Mouse (Mus musculus): Measurements from ENCODE around the gene Rps21. TPM values are rescaled to one million over a fixed set of nuclear protein-coding genes. Genes with fewer than 3 reads are reported as not detected.
A peak's percentile ranks its signal among the peaks of the same experiment; 100 is the strongest.

Gene Rps21
- polyA plus RNA-seq, 1 experiment from 2014 or later, result 871 TPM

DNA sequence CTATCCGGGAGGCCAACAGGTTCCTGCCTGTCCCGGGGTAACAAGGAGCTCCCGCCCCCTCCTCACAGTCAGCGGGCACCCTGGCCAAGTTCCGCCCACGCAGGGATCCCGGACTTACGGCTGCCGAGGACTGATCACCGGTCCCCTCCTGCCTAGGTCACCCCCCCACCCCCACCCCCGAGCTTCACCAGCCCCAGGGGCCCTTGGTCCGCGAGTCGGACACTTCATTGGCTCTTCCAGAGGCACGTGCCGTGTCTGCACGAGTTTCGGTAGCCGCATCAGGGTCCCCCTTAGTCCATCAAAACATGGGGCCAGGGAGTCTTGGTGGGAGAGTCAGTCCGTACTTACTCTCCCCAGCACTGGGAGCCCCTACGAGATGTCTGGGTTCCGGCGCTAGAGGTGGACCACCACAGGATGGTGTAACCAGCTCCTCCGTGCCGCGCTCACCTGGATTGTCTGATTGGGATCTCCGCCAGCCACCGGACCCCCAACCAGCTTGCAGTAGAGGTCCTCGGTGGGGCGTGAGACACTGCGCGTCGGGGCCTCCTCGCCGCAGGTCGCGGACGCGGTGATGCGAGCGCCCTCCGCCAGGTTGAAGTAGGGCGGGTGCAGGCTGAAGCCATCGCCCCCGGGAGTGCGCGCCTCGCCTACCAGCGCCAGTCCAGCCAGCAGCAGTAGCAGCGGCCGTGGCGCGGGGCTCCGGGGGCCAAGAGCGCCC, 32.0 kb upstream of the Rps21 start:
- DNase-seq (ENCODE audit: low spot score) (peak; percentile 81), ATAC-seq (replicated peaks; ENCODE audit: low FRiP score, low TSS enrichment, low read depth) (peak; percentile 49)
- Histone ChIP-seq H3K27me3 (replicated peaks; ENCODE audit: control insufficient read depth, insufficient read depth, low read length) (0 out of 2 replicates have a peak, but pooled peaks cover 3% of the 10 kb centered on the region), H3K4me2 (ENCODE audit: low read length) (peak overlapping the region; percentile 96), H3K4me3 (ENCODE audit: low read depth, low read length) (peak overlapping the region; percentile 66), H3K36me3 (ENCODE audit: control insufficient read depth, insufficient read depth, low read length) (no peaks in the 10 kb centered on the region), H3K4me1 (replicated peaks; ENCODE audit: control insufficient read depth, insufficient read depth, low read length) (peaks cover 50% of the 10 kb centered on the region), H3K9ac (ENCODE audit: low read length) (peak overlapping the region; percentile 46), H3K27ac (ENCODE audit: low read depth) (peak overlapping the region; percentile 62), H3K9me3 (ENCODE audit: control insufficient read depth, low read length) (no peaks in the 10 kb centered on the region)
- WGBS, result under 1% methylated on average over 47 of the region's 55 CpGs

DNA sequence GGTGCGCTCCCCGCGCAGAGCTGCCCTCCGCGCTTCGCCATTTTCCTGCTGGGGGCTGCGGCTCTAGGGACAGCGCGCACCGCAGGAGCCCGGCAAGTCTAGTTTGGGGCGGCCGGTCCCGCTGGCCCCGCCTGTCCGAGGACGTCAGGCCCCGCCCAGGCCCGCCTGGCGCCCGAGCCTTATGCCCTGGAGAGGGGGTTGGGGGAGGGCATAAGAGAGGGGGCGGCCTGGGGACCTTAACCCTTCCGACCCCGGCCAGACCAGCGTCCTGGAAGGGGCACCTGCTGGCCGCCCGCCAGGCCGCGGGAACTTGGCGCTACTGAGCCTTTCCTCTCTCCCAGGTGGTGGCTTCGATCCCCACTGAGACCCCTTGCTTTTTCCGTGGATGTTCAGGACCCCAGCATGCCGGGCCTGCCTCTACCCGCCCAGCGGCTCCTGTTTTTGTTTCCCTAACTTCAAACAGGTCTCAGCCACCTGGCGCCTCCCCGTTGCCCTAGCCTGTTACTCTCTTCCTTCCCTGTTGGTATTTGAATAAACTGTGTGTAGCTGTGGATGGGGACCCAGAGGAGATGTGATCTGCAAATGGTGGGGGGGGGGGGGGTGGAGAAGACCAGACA, 31.3 kb upstream of the Rps21 start, which contains the start of gene Lama5:
Gene Lama5 (minus strand): TSS at position 98 of the 617 bp plus-strand sequence.
- DNase-seq (ENCODE audit: low spot score) (no peak), ATAC-seq (replicated peaks; ENCODE audit: low FRiP score, low TSS enrichment, low read depth) (peak; percentile 82)
- Histone ChIP-seq H3K9ac (ENCODE audit: low read length) (peak within 1 kb of the TSS; percentile 46), H3K4me1 (replicated peaks; ENCODE audit: control insufficient read depth, insufficient read depth, low read length) (peaks cover 46% of the 10 kb centered on the region), H3K36me3 (ENCODE audit: control insufficient read depth, insufficient read depth, low read length) (no peaks in the 10 kb centered on the region), H3K4me2 (ENCODE audit: low read length) (peak within 1 kb of the TSS; percentile 96), H3K27me3 (replicated peaks; ENCODE audit: control insufficient read depth, insufficient read depth, low read length) (0 out of 2 replicates have a peak, but pooled peaks cover 3% of the 10 kb centered on the region), H3K9me3 (ENCODE audit: control insufficient read depth, low read length) (no peaks in the 10 kb centered on the region), H3K4me3 (ENCODE audit: low read depth, low read length) (peak within 1 kb of the TSS; percentile 66), H3K27ac (ENCODE audit: low read depth) (peak within 1 kb of the TSS; percentile 62)
- WGBS, result 1% methylated on average over 37 of the region's 37 CpGs

DNA sequence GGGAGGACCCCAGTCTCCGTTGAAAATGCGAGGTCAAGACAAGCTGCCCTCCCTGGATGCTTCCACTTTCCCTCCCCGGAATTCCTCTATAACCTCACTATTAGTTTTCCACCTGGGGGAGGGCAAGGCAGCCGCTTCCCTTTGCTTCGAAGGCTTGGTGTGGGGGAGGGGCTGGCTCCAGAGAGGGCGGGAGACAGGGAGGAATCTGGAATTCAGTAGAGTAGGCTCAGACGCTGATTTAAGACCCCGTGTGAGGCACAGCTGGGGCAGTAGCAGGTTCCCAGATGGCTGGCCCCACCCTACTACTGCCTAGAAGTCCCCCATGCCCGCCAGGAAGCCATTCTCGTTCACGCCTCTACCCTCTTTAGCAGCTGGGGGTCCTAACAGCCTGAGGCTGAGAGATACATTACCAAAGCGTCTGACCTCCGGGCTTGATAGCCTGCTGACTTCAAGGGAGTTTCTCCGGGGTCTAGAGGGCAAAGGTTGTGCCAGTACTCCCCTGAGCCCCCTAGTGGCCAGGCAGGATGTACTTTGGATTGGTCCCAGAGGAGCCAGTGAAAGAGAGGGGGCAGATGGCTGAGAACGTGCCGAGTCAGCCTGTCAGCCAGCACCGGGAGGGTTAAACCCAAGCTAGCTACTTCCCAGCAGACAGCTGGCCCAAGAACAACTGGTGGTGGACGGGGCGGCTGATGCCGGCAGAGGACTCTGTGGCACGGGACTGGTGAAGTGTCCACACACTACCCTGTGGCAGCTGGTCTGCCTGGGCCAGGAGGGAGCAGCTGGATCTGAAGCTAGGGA, 29.7 kb upstream of the Rps21 start:
- H3K4me1 ChIP-seq (replicated peaks; ENCODE audit: control insufficient read depth, insufficient read depth, low read length), result peaks cover 43% of the 10 kb centered on the region
- H3K9me3 ChIP-seq (ENCODE audit: control insufficient read depth, low read length), result no peaks in the 10 kb centered on the region
- H3K36me3 ChIP-seq (ENCODE audit: control insufficient read depth, insufficient read depth, low read length), result no peaks in the 10 kb centered on the region
- peak overlapping the region; percentile 13; the same call in 1 of the 2 replicates for H3K4me3 ChIP-seq (ENCODE audit: low read depth, low read length)
- peak overlapping the region; percentile 46 for H3K4me2 ChIP-seq (ENCODE audit: low read length)
- no peak overlapping the region for H3K9ac ChIP-seq (ENCODE audit: low read length)
- DNase-seq (ENCODE audit: low spot score), result peak; percentile 86
- H3K27ac ChIP-seq (ENCODE audit: low read depth), result peak overlapping the region; percentile 57; the same call in 1 of the 2 replicates
- 1% methylated on average over 21 of the region's 21 CpGs for WGBS
- H3K27me3 ChIP-seq (replicated peaks; ENCODE audit: control insufficient read depth, insufficient read depth, low read length), result 0 out of 2 replicates have a peak, but pooled peaks cover 3% of the 10 kb centered on the region
- ATAC-seq (replicated peaks; ENCODE audit: low FRiP score, low TSS enrichment, low read depth), result no peak; the same call in 1 of the 2 replicates

DNA sequence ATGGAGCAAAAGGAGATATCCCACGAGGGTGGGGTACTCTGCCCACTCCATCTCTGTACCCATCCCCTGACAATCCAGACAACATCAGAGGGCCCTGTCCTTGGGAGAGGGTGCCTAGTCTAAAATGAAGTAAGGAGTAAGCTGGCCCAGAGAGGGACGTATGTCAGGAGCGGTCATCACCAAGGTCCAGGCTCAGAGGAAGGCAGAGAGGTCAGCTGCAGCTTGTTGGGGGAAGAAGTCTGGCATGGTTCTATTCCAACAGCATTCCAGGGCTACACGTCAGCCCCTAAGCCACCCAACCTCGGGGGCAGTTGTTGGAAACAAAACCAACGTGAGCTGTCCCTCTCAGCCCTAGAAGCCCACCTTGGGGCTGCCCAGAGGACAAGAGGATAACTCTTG, 29.1 kb upstream of the Rps21 start:
- H3K27ac ChIP-seq (ENCODE audit: low read depth), result no peak overlapping the region
- no peaks in the 10 kb centered on the region for H3K9me3 ChIP-seq (ENCODE audit: control insufficient read depth, low read length)
- WGBS, result 48% methylated on average over 6 of the region's 6 CpGs
- no peaks in the 10 kb centered on the region for H3K36me3 ChIP-seq (ENCODE audit: control insufficient read depth, insufficient read depth, low read length)
- DNase-seq (ENCODE audit: low spot score) (no peak), ATAC-seq (replicated peaks; ENCODE audit: low FRiP score, low TSS enrichment, low read depth) (no peak)
- no peak overlapping the region for H3K9ac ChIP-seq (ENCODE audit: low read length)
- H3K4me1 ChIP-seq (replicated peaks; ENCODE audit: control insufficient read depth, insufficient read depth, low read length), result peaks cover 37% of the 10 kb centered on the region
- H3K4me2 ChIP-seq (ENCODE audit: low read length), result peak overlapping the region; percentile 46
- no peak overlapping the region for H3K4me3 ChIP-seq (ENCODE audit: low read depth, low read length)
- H3K27me3 ChIP-seq (replicated peaks; ENCODE audit: control insufficient read depth, insufficient read depth, low read length), result 0 out of 2 replicates have a peak, but pooled peaks cover 3% of the 10 kb centered on the region

DNA sequence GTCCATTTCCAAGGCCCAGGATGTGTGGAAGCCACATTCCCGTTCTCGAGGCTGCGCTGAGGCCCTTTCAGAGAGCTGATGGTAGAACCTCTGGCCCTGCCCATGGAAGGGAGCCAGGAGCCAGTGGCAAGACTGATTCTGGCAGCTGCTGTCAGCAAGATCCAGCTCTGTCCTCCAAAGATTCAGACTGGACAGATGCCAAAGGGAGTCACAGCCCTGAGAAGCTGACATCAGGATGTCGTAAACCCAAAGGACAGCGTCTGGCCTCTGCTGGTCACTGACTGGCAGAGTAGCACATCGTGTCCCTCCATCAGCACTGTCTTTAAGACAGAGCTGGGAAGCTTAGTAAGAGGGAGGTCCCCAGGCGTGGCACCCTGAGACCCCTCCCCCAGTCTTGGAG, 28.6 kb upstream of the Rps21 start:
- 50% methylated on average over 7 of the region's 7 CpGs for WGBS
- DNase-seq (ENCODE audit: low spot score) (no peak), ATAC-seq (replicated peaks; ENCODE audit: low FRiP score, low TSS enrichment, low read depth) (no peak)
- peaks cover 31% of the 10 kb centered on the region for H3K4me1 ChIP-seq (replicated peaks; ENCODE audit: control insufficient read depth, insufficient read depth, low read length)
- H3K36me3 ChIP-seq (ENCODE audit: control insufficient read depth, insufficient read depth, low read length), result no peaks in the 10 kb centered on the region
- H3K4me3 ChIP-seq (ENCODE audit: low read depth, low read length), result no peak overlapping the region
- no peak overlapping the region for H3K27ac ChIP-seq (ENCODE audit: low read depth)
- no peaks in the 10 kb centered on the region for H3K9me3 ChIP-seq (ENCODE audit: control insufficient read depth, low read length)
- 0 out of 2 replicates have a peak, but pooled peaks cover 3% of the 10 kb centered on the region for H3K27me3 ChIP-seq (replicated peaks; ENCODE audit: control insufficient read depth, insufficient read depth, low read length)
- no peak overlapping the region for H3K4me2 ChIP-seq (ENCODE audit: low read length)
- H3K9ac ChIP-seq (ENCODE audit: low read length), result no peak overlapping the region

DNA sequence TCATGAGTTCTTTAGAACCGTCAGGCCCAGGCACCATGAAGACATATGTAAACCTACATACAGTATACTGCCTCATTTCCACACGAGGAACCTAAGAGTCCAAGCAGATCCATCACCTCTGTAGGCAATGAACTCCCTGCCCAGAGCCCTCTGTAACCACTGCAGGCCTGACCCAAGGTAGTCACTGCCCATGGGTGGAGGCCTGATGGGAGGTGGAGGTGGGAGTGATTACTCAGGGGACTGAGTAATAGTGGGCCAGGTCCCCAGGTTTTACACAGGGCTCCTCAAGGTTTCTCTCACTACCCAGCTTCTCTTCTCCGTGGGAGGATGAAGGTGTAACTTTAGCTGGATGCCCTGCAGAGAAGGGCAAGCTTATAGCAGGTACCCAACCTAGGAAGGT, 28.0 kb upstream of the Rps21 start:
- DNase-seq (ENCODE audit: low spot score) (no peak), ATAC-seq (replicated peaks; ENCODE audit: low FRiP score, low TSS enrichment, low read depth) (no peak)
- no peaks in the 10 kb centered on the region for H3K36me3 ChIP-seq (ENCODE audit: control insufficient read depth, insufficient read depth, low read length)
- H3K4me1 ChIP-seq (replicated peaks; ENCODE audit: control insufficient read depth, insufficient read depth, low read length), result peaks cover 29% of the 10 kb centered on the region
- no peak overlapping the region for H3K27ac ChIP-seq (ENCODE audit: low read depth)
- H3K4me3 ChIP-seq (ENCODE audit: low read depth, low read length), result no peak overlapping the region
- 0 out of 2 replicates have a peak, but pooled peaks cover 3% of the 10 kb centered on the region for H3K27me3 ChIP-seq (replicated peaks; ENCODE audit: control insufficient read depth, insufficient read depth, low read length)
- H3K9me3 ChIP-seq (ENCODE audit: control insufficient read depth, low read length), result no peaks in the 10 kb centered on the region
- WGBS, result 77% methylated on average over 3 of the region's 3 CpGs
- no peak overlapping the region for H3K4me2 ChIP-seq (ENCODE audit: low read length)
- no peak overlapping the region for H3K9ac ChIP-seq (ENCODE audit: low read length)

DNA sequence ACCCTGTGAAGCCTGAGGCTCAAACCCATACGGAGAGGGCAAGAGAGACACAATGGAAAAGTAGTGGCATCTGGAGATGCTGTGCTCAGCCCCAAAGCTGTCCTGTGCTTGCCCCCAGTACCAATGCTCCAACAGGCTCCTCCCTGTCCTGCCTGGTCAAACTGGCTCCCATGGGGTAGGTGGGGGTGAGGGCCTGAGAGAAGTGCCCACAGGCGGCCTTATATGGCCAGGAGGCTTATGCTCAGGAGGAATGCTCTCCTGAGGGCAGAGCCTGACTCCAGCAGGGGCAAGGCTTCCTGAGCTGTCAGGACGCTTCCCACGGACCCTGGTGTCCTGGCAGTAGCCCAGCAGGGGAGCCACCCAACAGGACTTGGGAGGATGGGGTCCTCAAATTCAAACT, 26.7 kb upstream of the Rps21 start:
- DNase-seq (ENCODE audit: low spot score) (no peak), ATAC-seq (replicated peaks; ENCODE audit: low FRiP score, low TSS enrichment, low read depth) (no peak)
- no peak overlapping the region for H3K4me3 ChIP-seq (ENCODE audit: low read depth, low read length)
- H3K27ac ChIP-seq (ENCODE audit: low read depth), result no peak overlapping the region; the same call in 1 of the 2 replicates
- H3K27me3 ChIP-seq (replicated peaks; ENCODE audit: control insufficient read depth, insufficient read depth, low read length), result no peaks in the 10 kb centered on the region
- no peak overlapping the region for H3K4me2 ChIP-seq (ENCODE audit: low read length)
- 61% methylated on average over 4 of the region's 4 CpGs for whole genome bisulfite sequencing
- H3K9me3 ChIP-seq (ENCODE audit: control insufficient read depth, low read length), result no peaks in the 10 kb centered on the region
- H3K9ac ChIP-seq (ENCODE audit: low read length), result no peak overlapping the region
- H3K4me1 ChIP-seq (replicated peaks; ENCODE audit: control insufficient read depth, insufficient read depth, low read length), result peaks cover 39% of the 10 kb centered on the region
- H3K36me3 ChIP-seq (ENCODE audit: control insufficient read depth, insufficient read depth, low read length), result no peaks in the 10 kb centered on the region

DNA sequence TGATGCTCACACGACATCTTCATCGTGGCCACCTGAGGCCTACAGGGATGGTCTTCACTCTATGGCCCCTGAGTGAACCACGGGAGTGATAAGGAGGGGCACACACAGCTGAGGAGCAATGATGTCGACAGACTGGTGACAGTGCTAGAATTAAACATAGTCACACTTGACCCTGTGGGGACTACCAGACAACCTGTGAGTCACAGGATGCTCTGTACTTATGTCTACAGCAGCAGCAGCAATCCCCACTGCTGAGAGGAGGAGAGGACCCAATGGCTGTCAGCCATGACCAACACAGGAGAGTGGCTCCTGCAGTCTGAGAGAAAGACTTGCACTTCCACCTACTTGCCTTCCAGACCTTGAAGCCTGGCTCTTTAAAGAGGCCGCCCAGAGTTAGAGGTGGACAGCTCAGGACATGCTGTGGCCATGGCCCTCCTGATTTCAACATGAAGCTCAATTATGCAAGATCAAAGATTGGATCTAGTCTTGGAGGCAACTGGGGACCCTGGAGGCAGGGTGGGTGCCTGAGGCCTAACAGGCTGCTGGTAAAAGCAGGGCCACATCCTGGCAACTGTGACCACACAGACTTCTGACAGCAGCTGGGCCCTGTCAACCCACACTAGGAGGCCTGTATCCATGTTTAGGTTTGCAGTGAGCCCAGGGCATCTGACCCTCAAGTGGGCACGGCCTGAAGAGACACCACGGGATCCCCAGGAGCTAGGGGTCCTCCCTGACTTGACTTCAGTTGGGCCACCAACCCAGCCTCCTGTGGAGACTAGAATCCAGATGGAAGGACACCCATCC, 23.9 kb upstream of the Rps21 start:
- H3K27me3 ChIP-seq (replicated peaks; ENCODE audit: control insufficient read depth, insufficient read depth, low read length), result no peaks in the 10 kb centered on the region
- WGBS, result 75% methylated on average over 7 of the region's 7 CpGs
- no peak for ATAC-seq (replicated peaks; ENCODE audit: low FRiP score, low TSS enrichment, low read depth)
- no peak overlapping the region for H3K4me2 ChIP-seq (ENCODE audit: low read length)
- no peak overlapping the region for H3K9ac ChIP-seq (ENCODE audit: low read length)
- no peaks in the 10 kb centered on the region for H3K9me3 ChIP-seq (ENCODE audit: control insufficient read depth, low read length)
- no peak overlapping the region for H3K4me3 ChIP-seq (ENCODE audit: low read depth, low read length)
- H3K4me1 ChIP-seq (replicated peaks; ENCODE audit: control insufficient read depth, insufficient read depth, low read length), result peaks cover 18% of the 10 kb centered on the region
- no peak overlapping the region for H3K27ac ChIP-seq (ENCODE audit: low read depth)
- DNase-seq (ENCODE audit: low spot score), result no peak
- no peaks in the 10 kb centered on the region for H3K36me3 ChIP-seq (ENCODE audit: control insufficient read depth, insufficient read depth, low read length)

All from intestine, embryonic 14.5 days (tissue).